Mouse (Mus musculus): ENCODE data around the gene Cd93. TPM values are rescaled to one million over a fixed set of nuclear protein-coding genes. Genes with fewer than 3 reads are reported as not detected.

Cd93 gene
- total RNA-seq, 2 experiments from 2014 or later = 9.9 to 12.2 TPM

- no peak for ATAC-seq (replicated peaks; ENCODE audit: low FRiP score, poor library complexity, severe bottlenecking)
These were observed 1.1 kb upstream of the Cd93 start for GRCm38 (mm10) chr2:148444472-148444871.

GRCm38 (mm10) chr2:148442710-148443109 is 653 bp downstream of the Cd93 start:
- no peak for ATAC-seq (replicated peaks; ENCODE audit: low FRiP score, poor library complexity, severe bottlenecking)

- no peak for ATAC-seq (replicated peaks; ENCODE audit: low FRiP score, poor library complexity, severe bottlenecking)
These were observed 1.2 kb downstream of the Cd93 start for GRCm38 (mm10) chr2:148442172-148442571.

GRCm38 (mm10) chr2:148441421-148441820 is 1.9 kb downstream of the Cd93 start:
- ATAC-seq (replicated peaks; ENCODE audit: low FRiP score, poor library complexity, severe bottlenecking) = no peak

- no peak for ATAC-seq (replicated peaks; ENCODE audit: low FRiP score, poor library complexity, severe bottlenecking)
These were observed 3.6 kb downstream of the Cd93 start for GRCm38 (mm10) chr2:148439691-148440276.

GRCm38 (mm10) chr2:148436285-148436684 is 7.1 kb downstream of the Cd93 start:
- ATAC-seq (replicated peaks; ENCODE audit: low FRiP score, poor library complexity, severe bottlenecking) = no peak

- no peak for ATAC-seq (replicated peaks; ENCODE audit: low FRiP score, poor library complexity, severe bottlenecking)
These were observed 11.0 kb downstream of the Cd93 start for GRCm38 (mm10) chr2:148432346-148432745.

- ATAC-seq (replicated peaks; ENCODE audit: low FRiP score, poor library complexity, severe bottlenecking) = no peak
These were observed 12.4 kb downstream of the Cd93 start for GRCm38 (mm10) chr2:148430941-148431340.

- no peak for ATAC-seq (replicated peaks; ENCODE audit: low FRiP score, poor library complexity, severe bottlenecking)
These were observed 14.3 kb downstream of the Cd93 start for GRCm38 (mm10) chr2:148429001-148429505.

GRCm38 (mm10) chr2:148428523-148428922 is 14.8 kb downstream of the Cd93 start:
- no peak for ATAC-seq (replicated peaks; ENCODE audit: low FRiP score, poor library complexity, severe bottlenecking)

GRCm38 (mm10) chr2:148427553-148427952 is 15.8 kb downstream of the Cd93 start:
- ATAC-seq (replicated peaks; ENCODE audit: low FRiP score, poor library complexity, severe bottlenecking) = no peak

- no peak for ATAC-seq (replicated peaks; ENCODE audit: low FRiP score, poor library complexity, severe bottlenecking)
These were observed 17.5 kb downstream of the Cd93 start for GRCm38 (mm10) chr2:148425709-148426382.

GRCm38 (mm10) chr2:148421706-148422105 is 21.7 kb downstream of the Cd93 start:
- no peak for ATAC-seq (replicated peaks; ENCODE audit: low FRiP score, poor library complexity, severe bottlenecking)

- ATAC-seq (replicated peaks; ENCODE audit: low FRiP score, poor library complexity, severe bottlenecking) = no peak
These were observed 22.3 kb downstream of the Cd93 start for GRCm38 (mm10) chr2:148421112-148421511.

GRCm38 (mm10) chr2:148419776-148420175 is 23.6 kb downstream of the Cd93 start:
- no peak for ATAC-seq (replicated peaks; ENCODE audit: low FRiP score, poor library complexity, severe bottlenecking)

- no peak for ATAC-seq (replicated peaks; ENCODE audit: low FRiP score, poor library complexity, severe bottlenecking)
These were observed 24.2 kb downstream of the Cd93 start for GRCm38 (mm10) chr2:148419151-148419550.

- ATAC-seq (replicated peaks; ENCODE audit: low FRiP score, poor library complexity, severe bottlenecking) = no peak
These were observed 33.5 kb downstream of the Cd93 start for GRCm38 (mm10) chr2:148409821-148410220.

GRCm38 (mm10) chr2:148409141-148409540 is 34.2 kb downstream of the Cd93 start:
- no peak for ATAC-seq (replicated peaks; ENCODE audit: low FRiP score, poor library complexity, severe bottlenecking)

- no peak for ATAC-seq (replicated peaks; ENCODE audit: low FRiP score, poor library complexity, severe bottlenecking)
These were observed 34.6 kb downstream of the Cd93 start for GRCm38 (mm10) chr2:148408761-148409120.

- ATAC-seq (replicated peaks; ENCODE audit: low FRiP score, poor library complexity, severe bottlenecking) = no peak
These were observed 35.2 kb downstream of the Cd93 start, which contains the start of gene Thbd for GRCm38 (mm10) chr2:148407870-148408760. TSS of gene Thbd (minus strand) at chr2:148408188.
